Mouse (Mus musculus) inflammation-experienced regulatory T-cells, adult 6 months (primary cell): ENCODE results near the gene Tph2. TPM values are rescaled to one million over a fixed set of nuclear protein-coding genes. Genes with fewer than 3 reads are reported as not detected.

Experiments used
- ATAC-seq: one replicate; pipeline ENCODE4 v1.8.0; 2017
- polyA plus RNA-seq, 3 experiments: library from polyadenylated mRNA; unstranded; fragments of 100-300 nt; shearing (Covaris generic); gene quantifications; one replicate each; pipeline ENCODE4 v1.2.1; 2017

The Tph2 gene
- polyA plus RNA-seq, 3 experiments from 2014 or later: not detected

GRCm38 (mm10) chr10:115137016-115137415 lies 47.8 kb downstream of the Tph2 start:
- ATAC-seq: no peak

GRCm38 (mm10) chr10:115127907-115128306 lies 56.9 kb downstream of the Tph2 start:
- ATAC-seq: no peak

DNA sequence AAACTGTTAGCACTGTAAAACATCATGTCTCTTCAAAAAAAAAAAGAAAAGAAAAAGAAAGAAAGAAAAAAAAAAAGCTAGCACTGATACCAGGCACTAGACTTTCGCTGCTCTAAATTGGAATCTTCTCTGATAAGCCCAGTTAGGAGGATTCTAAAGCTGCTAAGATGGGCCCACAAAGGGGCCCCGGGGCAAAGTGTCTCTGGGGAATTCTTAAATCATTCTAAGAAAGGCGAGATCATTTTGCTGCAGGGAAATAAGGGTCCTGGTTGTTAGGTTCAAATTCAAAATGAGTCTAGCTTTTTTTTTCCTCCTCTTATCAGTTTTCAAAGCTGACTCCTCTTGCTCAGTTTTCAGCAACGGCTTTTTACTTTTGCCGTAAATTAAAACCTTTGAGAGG lies 59.3 kb downstream of the Tph2 start:
- ATAC-seq: no peak

DNA sequence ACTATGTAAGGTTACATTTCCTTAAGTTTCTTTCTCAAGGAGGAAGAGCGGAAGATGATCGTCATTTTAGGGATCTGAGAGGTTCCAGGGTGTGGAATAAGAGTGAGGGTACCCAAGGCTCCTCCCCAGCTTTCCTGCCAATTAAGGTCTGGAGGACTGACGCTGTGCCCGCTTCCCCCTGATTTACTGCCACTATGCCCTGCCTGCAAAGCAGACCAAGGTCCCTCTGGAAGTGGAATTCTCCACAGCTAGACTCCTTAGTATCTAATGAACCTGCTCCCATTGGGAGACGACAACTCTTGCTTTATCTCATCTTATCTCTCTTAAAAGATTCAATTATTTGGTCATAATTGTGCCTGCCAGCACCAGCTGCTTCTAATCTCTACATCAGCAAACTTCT lies 59.8 kb downstream of the Tph2 start:
- no peak for ATAC-seq

- no peak for ATAC-seq
These were observed 76.9 kb downstream of the Tph2 start for GRCm38 (mm10) chr10:115107666-115108540.

DNA sequence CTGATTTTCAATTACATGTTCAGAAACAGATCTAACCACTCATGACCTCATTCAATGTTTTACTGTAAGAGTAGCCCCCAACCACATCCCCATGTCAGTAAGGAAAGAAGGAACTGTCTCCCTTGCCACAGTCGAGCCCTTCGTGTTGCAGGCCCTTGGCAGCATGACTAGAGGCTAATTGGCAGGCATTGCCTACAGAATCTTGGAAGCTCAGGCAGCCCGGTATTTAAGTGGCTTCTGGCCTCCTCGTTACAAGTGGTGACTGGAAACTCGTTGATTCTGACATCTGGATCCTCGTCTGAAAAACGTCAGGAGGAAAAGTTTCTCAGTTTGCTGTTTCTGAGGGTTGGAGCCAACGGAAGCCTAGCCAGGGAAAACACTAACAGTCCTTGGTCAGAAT lies 80.6 kb downstream of the Tph2 start:
- no peak for ATAC-seq

GRCm38 (mm10) chr10:115099890-115100580 lies 84.8 kb downstream of the Tph2 start:
- ATAC-seq: no peak

DNA sequence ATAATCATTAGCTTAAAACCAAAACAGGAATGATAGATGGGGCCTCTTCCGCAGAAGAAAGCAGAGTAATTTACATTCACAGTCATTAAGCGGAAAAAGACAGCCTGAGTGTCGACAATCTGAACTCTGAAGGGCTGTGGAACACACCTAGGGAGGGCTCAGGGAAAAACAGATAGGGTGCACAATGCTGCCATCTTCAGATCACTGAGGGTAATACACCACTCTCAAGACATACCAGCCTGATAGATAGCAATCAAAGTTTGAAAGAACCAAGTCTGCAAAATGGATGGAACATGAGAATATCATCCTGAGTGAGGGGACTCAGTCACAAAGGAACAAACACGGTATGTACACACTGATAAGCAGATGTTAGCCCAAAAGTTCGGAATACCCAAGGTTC lies 87.7 kb downstream of the Tph2 start:
- no peak for ATAC-seq

- no peak for ATAC-seq
These were observed 88.6 kb downstream of the Tph2 start for GRCm38 (mm10) chr10:115096191-115096590.

GRCm38 (mm10) chr10:115078232-115078631 lies 106.6 kb downstream of the Tph2 start:
- ATAC-seq: no peak

DNA sequence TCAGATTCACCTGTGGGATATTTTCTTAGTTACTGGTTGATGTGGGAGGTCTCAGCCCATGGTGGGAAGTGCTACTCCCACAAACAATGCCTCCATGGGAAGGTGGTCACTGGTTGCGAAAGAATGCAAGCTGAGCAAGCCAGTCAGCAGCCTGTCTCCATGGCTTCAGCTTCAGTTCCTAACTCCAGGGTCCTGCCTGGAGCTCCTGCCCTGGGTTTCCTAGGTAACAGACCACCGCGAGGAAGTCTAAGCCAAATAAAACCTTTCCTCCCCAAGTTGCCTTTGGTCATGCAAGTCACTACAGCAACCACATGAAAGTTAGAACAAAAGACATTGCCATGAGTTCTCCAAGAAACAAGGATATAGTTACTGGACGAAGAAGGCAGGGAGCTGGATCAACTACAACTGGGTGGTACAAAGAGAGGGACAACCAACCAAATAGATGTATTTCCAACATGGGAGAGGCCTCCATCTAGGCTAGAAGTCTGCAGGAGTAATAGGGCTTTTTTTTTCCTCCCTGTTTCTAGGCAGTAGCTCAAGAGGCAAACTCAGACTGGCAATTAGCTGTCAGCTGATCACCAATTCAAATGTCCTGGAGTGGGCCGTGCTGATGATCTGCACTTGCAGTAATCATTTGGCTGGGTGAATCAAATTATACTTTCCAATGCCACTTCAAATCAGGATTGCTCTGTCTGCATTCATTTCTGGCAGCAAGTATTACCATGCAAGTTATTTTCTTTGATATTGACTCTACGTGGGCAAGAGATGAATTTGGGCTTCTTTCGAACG lies 115.5 kb downstream of the Tph2 start:
- no peak for ATAC-seq

- no peak for ATAC-seq
These were observed 120.9 kb downstream of the Tph2 start for GRCm38 (mm10) chr10:115063936-115064335.

DNA sequence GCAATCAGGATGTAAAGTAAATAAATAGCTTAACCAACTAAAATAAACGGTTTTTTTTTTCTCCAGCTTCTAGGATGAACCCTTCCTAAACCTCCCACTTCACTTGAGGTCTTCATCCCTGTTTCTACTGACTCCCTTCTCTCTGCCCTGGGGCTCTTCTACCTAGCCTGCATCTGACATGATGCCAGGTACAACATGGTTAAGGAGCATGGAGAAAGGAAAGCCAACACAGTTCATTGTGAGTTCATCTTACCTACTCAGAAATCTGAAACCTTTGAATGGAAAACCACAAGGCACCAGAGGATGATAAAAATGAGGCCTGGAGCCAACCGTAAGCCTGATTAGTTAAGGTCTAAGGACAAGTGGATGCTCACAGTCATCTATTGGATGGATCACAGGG lies 123.3 kb downstream of the Tph2 start:
- no peak for ATAC-seq

DNA sequence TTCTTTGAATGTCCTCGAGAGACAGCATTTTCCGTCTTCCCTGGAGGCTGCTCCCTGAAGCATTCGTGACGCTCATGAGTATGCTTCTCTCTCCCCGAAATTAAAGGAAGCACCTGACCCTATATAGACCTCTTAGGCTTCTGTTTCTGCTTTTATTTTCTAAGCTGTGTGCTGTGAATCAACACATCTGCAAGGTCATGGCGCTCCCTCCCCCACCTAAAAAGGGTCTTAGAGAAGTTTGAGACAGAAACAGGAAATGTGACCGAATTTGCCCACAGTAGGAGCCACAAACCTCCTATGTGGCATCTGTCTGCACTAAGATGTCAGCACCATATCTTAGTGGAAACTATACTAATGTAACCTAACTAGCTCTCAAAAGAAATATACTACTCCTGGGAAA lies 124.1 kb downstream of the Tph2 start:
- ATAC-seq: no peak

DNA sequence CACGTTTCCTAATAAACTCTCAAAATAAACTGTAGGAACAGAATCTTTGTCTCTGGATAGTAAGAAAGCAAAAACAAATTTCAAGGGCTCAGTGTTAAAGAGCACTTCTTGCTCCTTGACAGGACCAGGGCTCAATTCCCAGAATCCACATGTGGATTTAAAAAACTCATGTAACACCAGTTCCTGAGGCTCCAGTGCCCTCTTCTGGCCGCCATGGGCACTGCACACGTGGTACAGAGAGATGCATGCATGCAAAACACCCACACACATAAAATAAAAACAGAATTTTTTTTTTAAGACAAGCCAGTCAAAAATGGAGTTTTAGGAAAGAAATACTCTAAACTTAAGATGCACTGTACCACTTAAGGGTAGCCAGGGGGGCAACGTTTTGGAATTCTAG lies 133.2 kb downstream of the Tph2 start:
- no peak for ATAC-seq

GRCm38 (mm10) chr10:115050674-115051073 lies 134.1 kb downstream of the Tph2 start:
- ATAC-seq: no peak

DNA sequence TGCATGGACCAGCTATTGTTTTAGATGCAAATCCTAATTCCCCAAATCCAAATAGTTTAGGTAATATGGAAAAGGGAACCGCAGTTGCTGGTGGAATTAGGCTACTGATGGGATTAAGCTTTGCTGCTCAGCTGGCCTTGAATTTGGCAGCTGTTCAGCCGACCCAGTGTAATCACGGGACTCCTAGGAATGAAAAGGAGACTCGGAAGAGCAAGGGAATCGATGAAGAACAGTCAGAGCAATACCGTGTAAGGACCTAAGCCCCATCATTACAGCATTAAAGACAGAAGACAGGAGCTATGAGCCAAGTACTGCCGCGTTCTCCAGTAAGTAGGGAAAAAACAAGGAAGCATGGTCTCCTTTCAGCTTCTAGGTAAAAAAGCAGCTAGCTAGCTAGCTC lies 134.6 kb downstream of the Tph2 start:
- no peak for ATAC-seq

- ATAC-seq: no peak
These were observed 136.3 kb downstream of the Tph2 start for GRCm38 (mm10) chr10:115048565-115048964.

- ATAC-seq: no peak
These were observed 149.1 kb downstream of the Tph2 start for GRCm38 (mm10) chr10:115035748-115036147.
